Mouse (Mus musculus): Measurements from ENCODE around the gene Scaf8. TPM values are rescaled to one million over a fixed set of nuclear protein-coding genes. Genes with fewer than 3 reads are reported as not detected.

Scaf8 gene
- polyA plus RNA-seq, 1 experiment, result 15.4 TPM

GRCm38 (mm10) chr17:3135346-3135745 lies 20.6 kb downstream of the Scaf8 start:
- peaks cover 29% of the 10 kb centered on the region for H3K36me3 ChIP-seq (ENCODE audit: control insufficient read depth, insufficient read depth)
- no peak overlapping the region for H3K4me2 ChIP-seq (ENCODE audit: low read depth)
- no peak overlapping the region for H3ac ChIP-seq (ENCODE audit: control insufficient read depth, insufficient read length)
- H3K79me2 ChIP-seq (ENCODE audit: control insufficient read depth, insufficient read depth), result peaks cover 100% of the 10 kb centered on the region
- no peak overlapping the region for H3K4me3 ChIP-seq
- TF ChIP-seq USF1 (IDR thresholded peaks at IDR 0.05; ENCODE audit: low read depth) (no peak), REST (IDR thresholded peaks at IDR 0.05; ENCODE audit: insufficient read depth, insufficient read length) (no peak), CEBPB (IDR thresholded peaks at IDR 0.05; ENCODE audit: insufficient read depth, poor library complexity, severe bottlenecking) (no peak), E2F4 (IDR thresholded peaks at IDR 0.05; ENCODE audit: insufficient read depth) (no peak), MAX (IDR thresholded peaks at IDR 0.05; ENCODE audit: low read depth) (no peak), POLR2A (IDR thresholded peaks at IDR 0.05; ENCODE audit: insufficient read length, low read depth) (no peak), MYOD1 (IDR thresholded peaks at IDR 0.05; ENCODE audit: control insufficient read depth in 1 of 3, insufficient read length in 2 of 3, low read depth in 2 of 3) (no peak), MYOG (IDR thresholded peaks at IDR 0.05; ENCODE audit: control insufficient read depth in 1 of 3, insufficient read depth in 1 of 3, insufficient read length in 2 of 3, low read depth in 2 of 3) (no peak), TCF3 (IDR thresholded peaks at IDR 0.05; ENCODE audit: insufficient read length, low read depth) (no peak), TCF12 (IDR thresholded peaks at IDR 0.05; ENCODE audit: insufficient read depth, poor library complexity, severe bottlenecking) (no peak), POLR2AphosphoS2 (IDR thresholded peaks at IDR 0.05; ENCODE audit: insufficient read length, low read depth) (no peak), SRF (IDR thresholded peaks at IDR 0.05; ENCODE audit: control insufficient read depth, insufficient read length, low read depth) (no peak)
- H3K27me3 ChIP-seq (ENCODE audit: control insufficient read depth, insufficient read depth, insufficient read length), result no peaks in the 10 kb centered on the region

GRCm38 (mm10) chr17:3136127-3136526 lies 21.4 kb downstream of the Scaf8 start:
- Histone ChIP-seq H3ac (ENCODE audit: control insufficient read depth, insufficient read length) (no peak overlapping the region), H3K27me3 (ENCODE audit: control insufficient read depth, insufficient read depth, insufficient read length) (no peaks in the 10 kb centered on the region), H3K79me2 (ENCODE audit: control insufficient read depth, insufficient read depth) (peaks cover 100% of the 10 kb centered on the region), H3K4me2 (ENCODE audit: low read depth) (no peak overlapping the region), H3K36me3 (ENCODE audit: control insufficient read depth, insufficient read depth) (peaks cover 25% of the 10 kb centered on the region), H3K4me3 (no peak overlapping the region)
- no peak for TF ChIP-seq E2F4 (IDR thresholded peaks at IDR 0.05; ENCODE audit: insufficient read depth)
- TF ChIP-seq MYOG (IDR thresholded peaks at IDR 0.05; ENCODE audit: control insufficient read depth in 1 of 3, insufficient read depth in 1 of 3, insufficient read length in 2 of 3, low read depth in 2 of 3), result no peak
- TF ChIP-seq CEBPB (IDR thresholded peaks at IDR 0.05; ENCODE audit: insufficient read depth, poor library complexity, severe bottlenecking), result no peak
- TF ChIP-seq POLR2AphosphoS2 (IDR thresholded peaks at IDR 0.05; ENCODE audit: insufficient read length, low read depth), result no peak
- TF ChIP-seq SRF (IDR thresholded peaks at IDR 0.05; ENCODE audit: control insufficient read depth, insufficient read length, low read depth), result no peak
- TF ChIP-seq POLR2A (IDR thresholded peaks at IDR 0.05; ENCODE audit: insufficient read length, low read depth), result no peak
- no peak for TF ChIP-seq MAX (IDR thresholded peaks at IDR 0.05; ENCODE audit: low read depth)
- no peak for TF ChIP-seq TCF12 (IDR thresholded peaks at IDR 0.05; ENCODE audit: insufficient read depth, poor library complexity, severe bottlenecking)
- no peak for TF ChIP-seq REST (IDR thresholded peaks at IDR 0.05; ENCODE audit: insufficient read depth, insufficient read length)
- no peak for TF ChIP-seq TCF3 (IDR thresholded peaks at IDR 0.05; ENCODE audit: insufficient read length, low read depth)
- no peak for TF ChIP-seq MYOD1 (IDR thresholded peaks at IDR 0.05; ENCODE audit: control insufficient read depth in 1 of 3, insufficient read length in 2 of 3, low read depth in 2 of 3)
- TF ChIP-seq USF1 (IDR thresholded peaks at IDR 0.05; ENCODE audit: low read depth), result no peak

GRCm38 (mm10) chr17:3138387-3138786 lies 23.6 kb downstream of the Scaf8 start:
- Histone ChIP-seq H3K4me3 (no peak overlapping the region), H3K27me3 (ENCODE audit: control insufficient read depth, insufficient read depth, insufficient read length) (no peaks in the 10 kb centered on the region), H3K79me2 (ENCODE audit: control insufficient read depth, insufficient read depth) (peaks cover 99% of the 10 kb centered on the region), H3ac (ENCODE audit: control insufficient read depth, insufficient read length) (no peak overlapping the region), H3K36me3 (ENCODE audit: control insufficient read depth, insufficient read depth) (peaks cover 3% of the 10 kb centered on the region), H3K4me2 (ENCODE audit: low read depth) (no peak overlapping the region)
- TF ChIP-seq REST (IDR thresholded peaks at IDR 0.05; ENCODE audit: insufficient read depth, insufficient read length) (no peak), E2F4 (IDR thresholded peaks at IDR 0.05; ENCODE audit: insufficient read depth) (no peak), POLR2AphosphoS2 (IDR thresholded peaks at IDR 0.05; ENCODE audit: insufficient read length, low read depth) (no peak), TCF12 (IDR thresholded peaks at IDR 0.05; ENCODE audit: insufficient read depth, poor library complexity, severe bottlenecking) (no peak), TCF3 (IDR thresholded peaks at IDR 0.05; ENCODE audit: insufficient read length, low read depth) (no peak), MYOD1 (IDR thresholded peaks at IDR 0.05; ENCODE audit: control insufficient read depth in 1 of 3, insufficient read length in 2 of 3, low read depth in 2 of 3) (no peak), MYOG (IDR thresholded peaks at IDR 0.05; ENCODE audit: control insufficient read depth in 1 of 3, insufficient read depth in 1 of 3, insufficient read length in 2 of 3, low read depth in 2 of 3) (no peak)

GRCm38 (mm10) chr17:3140100-3140499 lies 25.3 kb downstream of the Scaf8 start:
- Histone ChIP-seq H3K79me2 (ENCODE audit: control insufficient read depth, insufficient read depth) (peaks cover 99% of the 10 kb centered on the region), H3K4me3 (no peak overlapping the region), H3K36me3 (ENCODE audit: control insufficient read depth, insufficient read depth) (peaks cover 3% of the 10 kb centered on the region), H3K27me3 (ENCODE audit: control insufficient read depth, insufficient read depth, insufficient read length) (no peaks in the 10 kb centered on the region), H3K4me2 (ENCODE audit: low read depth) (no peak overlapping the region), H3ac (ENCODE audit: control insufficient read depth, insufficient read length) (no peak overlapping the region)
- TF ChIP-seq USF1 (IDR thresholded peaks at IDR 0.05; ENCODE audit: low read depth) (no peak), TCF12 (IDR thresholded peaks at IDR 0.05; ENCODE audit: insufficient read depth, poor library complexity, severe bottlenecking) (no peak), CEBPB (IDR thresholded peaks at IDR 0.05; ENCODE audit: insufficient read depth, poor library complexity, severe bottlenecking) (no peak), REST (IDR thresholded peaks at IDR 0.05; ENCODE audit: insufficient read depth, insufficient read length) (no peak), SRF (IDR thresholded peaks at IDR 0.05; ENCODE audit: control insufficient read depth, insufficient read length, low read depth) (no peak), MYOG (IDR thresholded peaks at IDR 0.05; ENCODE audit: control insufficient read depth in 1 of 3, insufficient read depth in 1 of 3, insufficient read length in 2 of 3, low read depth in 2 of 3) (no peak), TCF3 (IDR thresholded peaks at IDR 0.05; ENCODE audit: insufficient read length, low read depth) (no peak)

GRCm38 (mm10) chr17:3148853-3149252 lies 34.1 kb downstream of the Scaf8 start:
- no peaks in the 10 kb centered on the region for H3K27me3 ChIP-seq (ENCODE audit: control insufficient read depth, insufficient read depth, insufficient read length)
- no peak overlapping the region for H3K4me2 ChIP-seq (ENCODE audit: low read depth)
- peaks cover 8% of the 10 kb centered on the region for H3K36me3 ChIP-seq (ENCODE audit: control insufficient read depth, insufficient read depth)
- no peak for TF ChIP-seq MAX (IDR thresholded peaks at IDR 0.05; ENCODE audit: low read depth)
- TF ChIP-seq MYOD1 (IDR thresholded peaks at IDR 0.05; ENCODE audit: control insufficient read depth in 1 of 3, insufficient read length in 2 of 3, low read depth in 2 of 3), result no peak
- no peak for TF ChIP-seq POLR2A (IDR thresholded peaks at IDR 0.05; ENCODE audit: insufficient read length, low read depth)
- TF ChIP-seq CEBPB (IDR thresholded peaks at IDR 0.05; ENCODE audit: insufficient read depth, poor library complexity, severe bottlenecking), result no peak
- no peak for TF ChIP-seq POLR2AphosphoS2 (IDR thresholded peaks at IDR 0.05; ENCODE audit: insufficient read length, low read depth)
- no peak for TF ChIP-seq REST (IDR thresholded peaks at IDR 0.05; ENCODE audit: insufficient read depth, insufficient read length)
- no peak for TF ChIP-seq TCF3 (IDR thresholded peaks at IDR 0.05; ENCODE audit: insufficient read length, low read depth)
- no peak for TF ChIP-seq MYOG (IDR thresholded peaks at IDR 0.05; ENCODE audit: control insufficient read depth in 1 of 3, insufficient read depth in 1 of 3, insufficient read length in 2 of 3, low read depth in 2 of 3)
- TF ChIP-seq TCF12 (IDR thresholded peaks at IDR 0.05; ENCODE audit: insufficient read depth, poor library complexity, severe bottlenecking), result no peak
- TF ChIP-seq USF1 (IDR thresholded peaks at IDR 0.05; ENCODE audit: low read depth), result no peak
- TF ChIP-seq SRF (IDR thresholded peaks at IDR 0.05; ENCODE audit: control insufficient read depth, insufficient read length, low read depth), result no peak
- no peak for TF ChIP-seq E2F4 (IDR thresholded peaks at IDR 0.05; ENCODE audit: insufficient read depth)
- no peak overlapping the region for H3ac ChIP-seq (ENCODE audit: control insufficient read depth, insufficient read length)
- H3K4me3 ChIP-seq, result no peak overlapping the region
- peaks cover 71% of the 10 kb centered on the region for H3K79me2 ChIP-seq (ENCODE audit: control insufficient read depth, insufficient read depth)
